Mouse (Mus musculus) stomach, postnatal 0 days (tissue): ENCODE data around the gene Zfp672.

Source experiments
- CTCF ChIP-seq: IDR thresholded peaks from 2 replicates; pipeline ENCODE4 v1.5.1; 2016; ENCODE audit warnings: antibody characterized with exemption, low read depth, mild to moderate bottlenecking, moderate library complexity
- EP300 ChIP-seq: optimal IDR thresholded peaks from 2 replicates; pipeline ENCODE3; 2016; ENCODE audit warnings: antibody characterized with exemption

GRCm38 (mm10) chr11:58322824-58323569 is 7.1 kb downstream of the Zfp672 start:
- peak; percentile 34; the same call in 1 of the 2 replicates for TF ChIP-seq CTCF
- TF ChIP-seq EP300, result no peak
